Mouse (Mus musculus) CH12.LX (cell line): ENCODE data around the gene Dnaaf2.

Source experiments
- CTCF ChIP-seq, 2 experiments: IDR thresholded peaks in 1 of 2; conservative IDR thresholded peaks in 1 of 2; 2 replicates each; pipeline ENCODE4 v1.5.1; 2011 to 2012; ENCODE audit warnings: low read depth in 2 of 2, low read length in 2 of 2, improper control_type of control experiment in 1 of 2, inconsistent platforms in 1 of 2, mild to moderate bottlenecking in 1 of 2, moderate library complexity in 1 of 2
- MAX ChIP-seq: IDR thresholded peaks from 2 replicates; pipeline ENCODE4 v1.6.1; 2011; ENCODE audit warnings: low read length, improper control_type of control experiment
- MYC ChIP-seq: IDR thresholded peaks from 2 replicates; pipeline ENCODE4 v1.6.1; 2011; ENCODE audit warnings: low read depth, mild to moderate bottlenecking, improper control_type of control experiment, low read length
- NRF1 ChIP-seq: IDR thresholded peaks from 2 replicates; pipeline ENCODE4 v1.6.1; 2014; ENCODE audit warnings: low read depth, mild to moderate bottlenecking, inconsistent platforms, low read length, improper control_type of control experiment, moderate library complexity
- POLR2A ChIP-seq: IDR thresholded peaks from 2 replicates; pipeline ENCODE4 v1.6.1; 2011; ENCODE audit warnings: low read depth, mild to moderate bottlenecking, improper control_type of control experiment, low read length
- ZNF384 ChIP-seq: IDR thresholded peaks from 2 replicates; pipeline ENCODE4 v1.6.1; 2012; ENCODE audit warnings: low read depth, low read length, improper control_type of control experiment, inconsistent platforms

- TF ChIP-seq POLR2A (no peak), NRF1 (no peak), MYC (no peak), CTCF (conservative IDR thresholded peaks at IDR 0.05 in 1 of 2, IDR thresholded peaks at IDR 0.05 in 1 of 2; ENCODE audit: low read depth in 2 of 2, low read length in 2 of 2) (peak; percentile 42 to 66; a peak in 3 of 4 replicates), MAX (no peak), ZNF384 (no peak)
Observed at GRCm38 (mm10) chr12:69229251-69229650, 31.0 kb upstream of the Dnaaf2 start.
